Mouse (Mus musculus) ES-CJ7 (cell line): Measurements from ENCODE around the gene Mptx2.
"Not testable (repeated sequence)": the region's sequence is repeated elsewhere in the genome, so short reads cannot be mapped to it uniquely, and the experiment has no call there.

Experiments
- DNase-seq: peaks from one replicate; pipeline ENCODE4 v3.0.0; 2011; ENCODE audit warnings: low read depth, low spot score

Gene Mptx2

GRCm38 (mm10) chr1:173277677-173278076 is at the start of gene Mptx2:
TSS of gene Mptx2 (minus strand) at chr1:173277777.
- no peak for DNase-seq

- DNase-seq, result no peak
Measured at GRCm38 (mm10) chr1:173326552-173326951, 49.0 kb upstream of the Mptx2 start.

DNA sequence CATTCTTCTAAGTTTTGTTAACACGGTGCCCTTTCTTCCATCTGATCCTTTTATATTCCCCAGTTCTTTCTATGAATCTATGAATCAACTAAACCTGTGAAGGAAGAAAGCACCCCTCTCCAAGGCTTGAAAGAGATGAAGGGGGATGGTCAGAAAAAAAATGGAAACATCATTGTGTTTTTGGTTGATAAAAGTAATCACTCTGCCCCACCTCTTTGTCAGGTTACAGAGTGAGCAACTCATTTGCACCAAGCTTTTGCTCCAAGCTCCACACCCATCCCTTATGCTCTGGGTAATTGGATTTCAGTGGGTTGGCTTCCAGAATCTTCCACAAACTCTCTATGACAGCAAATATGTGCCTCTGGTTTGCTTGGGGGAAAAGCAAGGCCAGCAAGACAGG is 47.8 kb upstream of the Mptx2 start:
- DNase-seq, result no peak

- DNase-seq, result no peak
Measured at GRCm38 (mm10) chr1:173324961-173325360, 47.4 kb upstream of the Mptx2 start.

DNA sequence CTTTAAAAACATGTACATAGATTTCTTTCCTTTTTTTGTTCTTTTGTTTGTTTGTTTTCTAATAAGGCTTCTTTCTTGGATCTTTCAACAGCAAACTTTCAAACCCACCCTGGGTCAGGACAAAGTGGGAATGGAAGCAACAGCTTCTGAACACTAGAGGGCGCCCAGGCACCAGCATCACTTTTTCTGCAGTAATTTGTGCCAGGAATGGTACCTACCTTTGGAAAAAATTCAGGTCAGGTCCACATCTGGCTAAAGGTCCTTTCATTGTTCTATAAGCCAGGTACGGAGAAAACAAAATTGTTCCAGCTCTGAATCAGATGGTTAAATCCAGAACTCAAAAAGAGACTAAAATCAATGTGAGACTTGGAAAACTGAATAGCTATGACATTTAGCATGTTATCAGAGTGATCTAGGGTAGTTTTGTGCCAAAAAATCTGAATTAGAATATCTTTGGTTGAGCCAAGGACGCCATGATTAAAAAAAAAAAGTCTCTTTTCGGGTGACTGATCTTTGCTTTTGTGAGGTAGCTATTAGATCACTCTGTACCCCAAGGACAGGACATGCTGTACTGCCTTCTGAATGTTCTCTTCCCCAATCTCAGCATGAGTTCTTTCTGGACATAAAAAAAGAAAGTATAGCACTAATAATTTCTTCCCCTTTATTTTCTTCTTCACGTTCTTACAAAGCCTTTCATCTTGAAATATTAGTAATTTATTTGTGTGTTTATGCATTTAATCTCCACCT is 46.4 kb upstream of the Mptx2 start:
- peak; percentile 35 for DNase-seq

DNA sequence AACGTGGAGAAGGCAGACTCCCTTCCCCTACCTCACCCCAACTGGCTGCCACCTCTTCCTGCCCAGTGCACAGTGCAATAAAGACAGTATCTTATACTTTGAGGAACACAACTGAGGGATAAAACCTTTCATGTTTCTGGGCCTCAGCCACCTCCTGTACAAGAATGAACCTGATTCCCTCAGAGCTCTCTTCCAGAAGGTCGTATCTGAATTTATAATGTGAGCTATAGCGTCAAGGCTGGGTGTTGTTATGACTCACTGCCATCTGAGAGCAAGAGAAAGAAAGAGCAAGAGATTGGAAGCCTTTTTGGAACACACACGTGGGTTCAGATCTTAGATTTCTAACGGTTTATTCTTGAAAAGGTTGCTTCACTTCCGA is 44.7 kb upstream of the Mptx2 start:
- no peak for DNase-seq

- peak; percentile 72 for DNase-seq
Measured at GRCm38 (mm10) chr1:173321593-173322248, 44.1 kb upstream of the Mptx2 start.

GRCm38 (mm10) chr1:173317925-173318477 is 40.4 kb upstream of the Mptx2 start:
- no peak for DNase-seq

DNA sequence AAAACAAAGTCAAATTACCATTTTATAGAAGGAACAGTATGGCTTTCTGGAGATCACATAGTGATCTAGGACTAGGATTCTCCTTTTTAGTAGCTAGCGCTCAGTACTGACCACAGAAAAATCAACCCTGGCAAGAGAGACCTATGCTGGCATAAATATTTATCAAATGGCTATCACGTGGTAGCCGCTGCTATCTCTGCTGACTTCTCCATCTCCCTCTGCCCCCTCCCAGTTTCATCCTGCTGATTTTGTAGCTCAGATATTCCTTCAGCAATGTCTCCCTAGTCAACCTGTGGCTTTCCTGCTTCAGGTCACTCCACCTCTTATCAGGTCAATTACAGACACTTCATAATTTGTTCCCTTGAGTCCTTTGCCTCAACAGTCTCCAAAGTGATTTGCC is 38.1 kb upstream of the Mptx2 start:
- DNase-seq, result no peak

- not testable (repeated sequence) for DNase-seq
Measured at GRCm38 (mm10) chr1:173313535-173314050, 36.0 kb upstream of the Mptx2 start.

GRCm38 (mm10) chr1:173302795-173303194 is 25.2 kb upstream of the Mptx2 start:
- DNase-seq, result not testable (repeated sequence)

GRCm38 (mm10) chr1:173265701-173266100 is 11.9 kb downstream of the Mptx2 start, which contains the start of gene Olfr418:
TSS of gene Olfr418 (plus strand) at chr1:173266001.
- DNase-seq, result no peak

GRCm38 (mm10) chr1:173249888-173250287 is 27.7 kb downstream of the Mptx2 start:
- no peak for DNase-seq

GRCm38 (mm10) chr1:173237004-173237403 is 40.6 kb downstream of the Mptx2 start:
- not testable (repeated sequence) for DNase-seq

GRCm38 (mm10) chr1:173227081-173227480 is 50.5 kb downstream of the Mptx2 start, which contains the start of gene Fcer1a:
TSS of gene Fcer1a (minus strand) at chr1:173227214.
- no peak for DNase-seq
